Mouse (Mus musculus) stomach, postnatal 0 days (tissue): Measurements from ENCODE around the gene Egfr. TPM values are rescaled to one million over a fixed set of nuclear protein-coding genes. Genes with fewer than 3 reads are reported as not detected.

ENCODE experiments used
- ATAC-seq: fragments of 200-750 bp; cut with Nextera tagmentation; 2 replicates; pipeline ENCODE4 v1.8.0; 2017; ENCODE audit not compliant: low FRiP score, low TSS enrichment
- DNase-seq: peaks from one replicate; pipeline ENCODE4 v3.0.0-alpha.2; 2016; ENCODE audit warnings: low spot score
- H3K27ac ChIP-seq: fragments of 300-500 bp; sonication (generic); replicated peaks from 2 replicates; pipeline ENCODE4 v1.5.1; 2014; ENCODE audit warnings: mild to moderate bottlenecking, control low read depth
- H3K27me3 ChIP-seq: fragments of 300-500 bp; sonication (generic); 2 replicates; pipeline ENCODE4 v1.6.1; 2014; ENCODE audit warnings: low read length; ENCODE audit not compliant: control insufficient read depth, insufficient read depth
- H3K36me3 ChIP-seq: fragments of 300-500 bp; sonication (generic); 2 replicates; pipeline ENCODE4 v1.6.1; 2014; ENCODE audit warnings: low read length, mixed read lengths; ENCODE audit not compliant: control insufficient read depth, insufficient read depth
- H3K4me1 ChIP-seq: fragments of 300-500 bp; sonication (generic); replicated peaks from 2 replicates; pipeline ENCODE4 v1.6.1; 2014; ENCODE audit warnings: antibody characterized with exemption; ENCODE audit not compliant: control insufficient read depth, insufficient read depth
- H3K4me2 ChIP-seq: fragments of 300-500 bp; sonication (generic); replicated peaks from 2 replicates; pipeline ENCODE4 v1.6.1; 2014; ENCODE audit warnings: low read depth, mild to moderate bottlenecking, control low read depth, moderate library complexity
- H3K4me3 ChIP-seq: fragments of 300-500 bp; sonication (generic); 2 replicates; pipeline ENCODE4 v1.5.1; 2014; ENCODE audit warnings: low read depth, low read length, control low read depth
- H3K9ac ChIP-seq: fragments of 300-500 bp; sonication (generic); 2 replicates; pipeline ENCODE4 v1.6.1; 2014; ENCODE audit warnings: mild to moderate bottlenecking, low read length, control low read depth, mixed read lengths
- H3K9me3 ChIP-seq: fragments of 300-500 bp; sonication (generic); 2 replicates; pipeline ENCODE4 v1.6.1; 2016; ENCODE audit warnings: low read length; ENCODE audit not compliant: control insufficient read depth
- CTCF ChIP-seq: IDR thresholded peaks from 2 replicates; pipeline ENCODE4 v1.5.1; 2016; ENCODE audit warnings: antibody characterized with exemption, low read depth, mild to moderate bottlenecking, moderate library complexity
- EP300 ChIP-seq: optimal IDR thresholded peaks from 2 replicates; pipeline ENCODE3; 2016; ENCODE audit warnings: antibody characterized with exemption
- WGBS: fragments of 180-500 bp; shearing (Covaris S2); extraction: QIAGEN DNeasy Blood & Tissue Kit; methylation state at CpG from one replicate; pipeline ENCODE4 v1.1.7; 2014; 5-methylcytosine and 5-hydroxymethylcytosine counted together
- polyA plus RNA-seq: library from polyadenylated mRNA; unstranded; fragments of >200 nt; fragmentation: Nextera tagmentation; extraction: Ambion mirVana; gene quantifications from 2 replicates; pipeline ENCODE4 v1.2.1, GENCODE M21; 2015

The Egfr gene
- polyA plus RNA-seq, 1 experiment from 2014 or later = 13.5 TPM

DNA sequence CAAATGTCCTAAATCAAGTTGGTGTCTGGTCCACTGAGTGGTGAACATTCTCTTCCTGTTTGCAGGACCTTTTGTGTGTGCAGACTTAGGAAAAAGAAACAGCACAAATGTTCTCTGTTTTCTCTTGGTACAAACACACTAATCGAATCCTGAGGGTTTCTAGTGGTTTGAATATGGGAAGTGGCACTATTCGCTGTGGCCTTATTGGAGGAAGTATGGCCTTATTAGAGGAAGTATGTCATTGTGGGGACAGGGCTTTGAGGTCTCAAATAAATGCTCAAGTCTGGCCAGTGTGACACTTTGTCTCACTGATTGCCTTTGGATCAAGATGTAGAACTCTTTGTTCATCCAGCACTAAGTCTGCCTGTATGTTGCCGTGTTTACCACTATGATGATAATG lies 180.2 kb downstream of the Egfr start:
- DNase-seq = no peak
- Histone ChIP-seq H3K4me2 (no peak overlapping the region), H3K4me3 (no peak overlapping the region), H3K9ac (no peak overlapping the region), H3K36me3 (no peaks in the 10 kb centered on the region), H3K27me3 (no peaks in the 10 kb centered on the region), H3K27ac (no peak overlapping the region), H3K4me1 (no peaks in the 10 kb centered on the region), H3K9me3 (no peaks in the 10 kb centered on the region)
- TF ChIP-seq EP300 (no peak), CTCF (no peak)
- WGBS = 84% methylated on average over 3 of the region's 3 CpGs
- no peak for ATAC-seq

DNA sequence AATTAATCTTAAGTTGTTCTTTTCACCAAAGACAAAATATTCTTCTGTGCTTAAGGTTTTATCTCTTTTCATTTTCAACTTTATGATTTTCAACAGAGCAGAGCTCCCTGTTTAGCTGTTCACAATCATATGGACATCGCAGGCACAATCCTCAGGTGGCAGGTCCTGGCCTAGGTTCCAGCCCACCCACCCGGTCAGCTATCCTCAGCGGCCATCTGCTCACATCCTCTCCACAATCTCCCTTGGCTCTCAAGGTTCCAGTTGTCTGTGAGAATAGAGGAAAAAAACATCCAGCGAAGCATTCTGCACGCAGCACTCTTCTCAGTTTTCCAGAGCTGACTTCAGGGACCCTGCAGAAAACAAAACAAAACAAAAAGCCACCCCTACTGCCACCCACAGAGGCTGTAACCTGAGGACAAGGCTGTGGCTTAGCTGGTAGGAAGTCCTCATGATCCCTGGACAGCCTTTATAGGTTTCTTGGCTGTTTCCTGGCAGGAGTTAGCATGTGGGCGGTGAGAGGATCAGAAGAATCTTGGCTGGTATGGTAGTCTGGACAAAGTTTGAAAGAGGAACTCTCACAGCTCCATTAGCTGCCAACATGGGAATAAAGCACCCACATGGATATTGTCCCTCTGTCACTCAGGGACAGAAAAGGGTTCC lies 183.7 kb downstream of the Egfr start:
- ATAC-seq = no peak
- no peaks in the 10 kb centered on the region for H3K36me3 ChIP-seq
- TF ChIP-seq CTCF (no peak), EP300 (no peak)
- H3K4me2 ChIP-seq = no peak overlapping the region
- no peaks in the 10 kb centered on the region for H3K9me3 ChIP-seq
- no peak overlapping the region for H3K27ac ChIP-seq
- H3K4me1 ChIP-seq = no peaks in the 10 kb centered on the region
- H3K9ac ChIP-seq = no peak overlapping the region
- no peaks in the 10 kb centered on the region for H3K27me3 ChIP-seq
- no peak for DNase-seq
- H3K4me3 ChIP-seq = no peak overlapping the region
- 67% methylated on average over 6 of the region's 6 CpGs for WGBS

DNA sequence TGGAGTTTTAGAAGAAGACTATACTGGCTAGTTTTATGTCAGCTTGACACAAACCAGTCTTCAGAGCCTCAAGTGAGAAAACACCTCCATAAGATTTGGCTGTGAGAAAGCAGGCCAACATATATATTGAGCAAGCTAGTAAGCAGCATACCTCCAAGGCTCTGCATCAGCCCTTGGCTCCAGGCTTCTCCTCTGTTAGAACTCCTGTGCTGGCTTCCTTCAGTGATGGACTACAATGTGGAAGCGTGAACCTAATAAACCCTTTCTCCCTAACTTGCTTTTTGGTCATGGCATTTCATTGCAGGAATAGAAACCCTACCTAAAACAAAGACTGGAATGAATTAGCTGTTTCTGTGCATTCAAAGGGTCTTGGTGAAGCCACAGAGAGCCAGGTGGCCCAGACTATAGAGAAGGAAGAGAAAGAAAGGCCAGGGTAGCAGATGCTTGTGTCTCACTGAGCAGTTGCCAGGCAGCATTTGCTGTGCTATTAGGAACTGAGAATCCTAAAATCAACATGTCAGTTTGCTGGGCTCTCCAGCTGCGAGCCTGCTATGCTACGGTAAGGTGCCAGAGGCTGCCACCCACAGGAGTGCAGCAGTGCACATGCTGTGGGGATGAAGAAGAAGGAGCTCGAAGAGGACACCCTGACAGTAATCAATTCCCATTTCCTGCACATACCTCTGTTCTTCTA lies 189.2 kb downstream of the Egfr start:
- no peak overlapping the region for H3K4me3 ChIP-seq
- ATAC-seq (no peak), DNase-seq (no peak)
- no peaks in the 10 kb centered on the region for H3K27me3 ChIP-seq
- 39% methylated on average over 4 of the region's 4 CpGs for WGBS
- TF ChIP-seq EP300 = no peak
- peak; percentile 30 for TF ChIP-seq CTCF
- H3K36me3 ChIP-seq = no peaks in the 10 kb centered on the region
- no peak overlapping the region for H3K27ac ChIP-seq
- no peak overlapping the region for H3K4me2 ChIP-seq
- H3K9ac ChIP-seq = no peak overlapping the region
- no peaks in the 10 kb centered on the region for H3K4me1 ChIP-seq
- no peaks in the 10 kb centered on the region for H3K9me3 ChIP-seq

- Histone ChIP-seq H3K9ac (no peak overlapping the region), H3K4me2 (no peak overlapping the region), H3K27me3 (no peaks in the 10 kb centered on the region), H3K36me3 (no peaks in the 10 kb centered on the region), H3K4me1 (no peaks in the 10 kb centered on the region), H3K27ac (no peak overlapping the region), H3K4me3 (no peak overlapping the region), H3K9me3 (no peaks in the 10 kb centered on the region)
- TF ChIP-seq CTCF (no peak), EP300 (no peak)
- DNase-seq (no peak), ATAC-seq (no peak)
- 51% methylated on average over 4 of the region's 4 CpGs for WGBS
Observed at GRCm38 (mm10) chr11:16941973-16942452, 190.0 kb downstream of the Egfr start.

DNA sequence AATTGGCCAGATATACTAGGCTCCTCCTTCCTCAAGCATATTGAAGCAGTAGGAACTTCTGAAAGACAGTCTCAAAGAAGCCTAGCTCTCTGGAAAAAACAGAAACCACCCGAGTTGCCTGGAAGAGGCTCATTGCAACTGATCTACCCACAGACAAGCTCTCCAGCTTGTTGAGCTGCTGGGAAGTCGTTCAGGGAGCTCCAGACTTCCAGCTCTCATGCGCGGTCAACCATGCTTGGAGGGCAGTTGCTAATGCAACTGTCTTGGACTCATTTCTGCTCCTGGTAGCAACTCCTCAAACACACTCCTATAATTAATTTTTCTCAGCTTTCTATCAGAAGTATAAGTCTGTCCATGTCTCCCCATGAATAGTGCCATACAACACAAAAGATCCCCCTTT lies 191.0 kb downstream of the Egfr start:
- no peak overlapping the region for H3K27ac ChIP-seq
- H3K9ac ChIP-seq = no peak overlapping the region
- H3K4me2 ChIP-seq = no peak overlapping the region
- H3K4me3 ChIP-seq = no peak overlapping the region
- H3K27me3 ChIP-seq = no peaks in the 10 kb centered on the region
- ATAC-seq (no peak), DNase-seq (no peak)
- H3K36me3 ChIP-seq = no peaks in the 10 kb centered on the region
- H3K4me1 ChIP-seq = no peaks in the 10 kb centered on the region
- no peaks in the 10 kb centered on the region for H3K9me3 ChIP-seq
- TF ChIP-seq EP300 (no peak), CTCF (no peak)
- WGBS = 81% methylated on average over 4 of the region's 4 CpGs

DNA sequence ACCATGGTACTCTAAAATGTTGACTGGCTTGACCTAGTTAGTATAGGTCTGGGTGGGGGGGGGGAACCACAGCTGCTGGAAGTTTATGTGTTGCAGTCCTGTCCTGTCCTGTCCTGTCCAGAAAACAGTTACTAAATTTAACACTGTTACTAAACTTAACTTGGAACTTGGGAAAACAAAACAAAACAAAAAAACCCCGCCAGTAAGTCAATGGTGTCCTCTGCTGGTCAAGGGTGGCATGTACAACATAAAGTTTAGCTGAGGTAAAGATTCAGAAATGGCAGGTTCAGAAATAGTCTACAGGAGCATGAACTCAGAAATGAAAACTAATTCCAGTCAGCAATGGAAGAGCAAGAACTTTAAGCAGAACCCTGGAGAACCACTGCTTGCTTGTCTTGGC lies 196.8 kb downstream of the Egfr start:
- ATAC-seq (no peak), DNase-seq (peak; percentile 32)
- Histone ChIP-seq H3K36me3 (no peaks in the 10 kb centered on the region), H3K9ac (no peak overlapping the region), H3K4me2 (no peak overlapping the region), H3K4me3 (no peak overlapping the region), H3K9me3 (no peaks in the 10 kb centered on the region), H3K27me3 (no peaks in the 10 kb centered on the region), H3K4me1 (no peaks in the 10 kb centered on the region), H3K27ac (no peak overlapping the region)
- WGBS = 25% methylated on average over 1 of the region's 1 CpGs
- TF ChIP-seq EP300 (no peak), CTCF (peak; percentile 95)
